ENCODE assay signal across 17 mouse cellular contexts in genomic region chr13:69641017-69641416, GRCm38 (mm10).
"Had no signal": no experiment of that assay in that cellular context is flagged by ENCODE, and none has a peak within 500 bp of the region (broad histone marks: within the 10 kb centered on the region; RNA-seq: fewer than 3 reads in every experiment).

No protein-coding gene starts in this region.

- ATAC-seq: lung, postnatal 0 days; midbrain, embryonic 13.5 days; midbrain, embryonic 15.5 days had no signal

- H3K4me3 ChIP-seq: lung, embryonic 15.5 days; megakaryocyte, embryonic 14.5 days; midbrain, embryonic 13.5 days; midbrain, embryonic 15.5 days; neural tube, embryonic 12.5 days; stomach, embryonic 15.5 days had no signal

- DNase-seq: lung, adult 2 months; lung, postnatal 14 days; lung, postnatal 36 days; right cerebral cortex, postnatal 14 days; thymus, adult 2 months; thymus, postnatal 25 days; thymus, postnatal 4 days had no signal

- H3K4me2 ChIP-seq: lung, embryonic 15.5 days; midbrain, embryonic 11.5 days; midbrain, embryonic 13.5 days; midbrain, embryonic 15.5 days; neural tube, embryonic 12.5 days; stomach, embryonic 15.5 days had no signal

- H3K27ac ChIP-seq: lung, embryonic 15.5 days; macrophage; midbrain, embryonic 13.5 days; midbrain, embryonic 15.5 days; neural tube, embryonic 12.5 days; stomach, embryonic 15.5 days; stomach, postnatal 0 days had no signal

- H3K9ac ChIP-seq: lung, embryonic 15.5 days; midbrain, embryonic 13.5 days; midbrain, embryonic 15.5 days; neural tube, embryonic 12.5 days; stomach, embryonic 15.5 days had no signal

- H3K9me3 ChIP-seq: lung, embryonic 15.5 days; megakaryocyte, embryonic 14.5 days; midbrain, embryonic 13.5 days; midbrain, embryonic 15.5 days; neural tube, embryonic 12.5 days; stomach, embryonic 15.5 days had no signal

- H3K27me3 ChIP-seq: lung, embryonic 15.5 days; midbrain, embryonic 13.5 days; midbrain, embryonic 15.5 days; neural tube, embryonic 12.5 days; stomach, embryonic 15.5 days had no signal

- H3K4me1 ChIP-seq: lung, embryonic 15.5 days; midbrain, embryonic 13.5 days; midbrain, embryonic 15.5 days; neural tube, embryonic 12.5 days; stomach, embryonic 15.5 days had no signal
